Mouse (Mus musculus) embryonic facial prominence, embryonic 14.5 days (tissue): Measurements from ENCODE around the gene Tmem120a. TPM values are rescaled to one million over a fixed set of nuclear protein-coding genes. Genes with fewer than 3 reads are reported as not detected.

Source experiments
- ATAC-seq: fragments of 200-750 bp; cut with Nextera tagmentation; 2 replicates; pipeline ENCODE4 v1.8.0; 2017; ENCODE audit warnings: low read depth, moderate number of reproducible peaks, moderate TSS enrichment
- DNase-seq: peaks from one replicate; pipeline ENCODE4 v3.0.0-alpha.2; 2015; ENCODE audit warnings: low spot score
- H3K27ac ChIP-seq: fragments of 300-500 bp; sonication (generic); replicated peaks from 2 replicates; pipeline ENCODE4 v1.5.1; 2014; ENCODE audit warnings: low read depth, mild to moderate bottlenecking, low read length, moderate library complexity
- H3K27me3 ChIP-seq: fragments of 300-500 bp; sonication (generic); replicated peaks from 2 replicates; pipeline ENCODE4 v1.6.1; 2014; ENCODE audit warnings: low read length; ENCODE audit not compliant: control insufficient read depth, insufficient read depth
- H3K36me3 ChIP-seq: fragments of 300-500 bp; sonication (generic); 2 replicates; pipeline ENCODE4 v1.6.1; 2014; ENCODE audit warnings: low read length, mixed read lengths; ENCODE audit not compliant: control insufficient read depth, insufficient read depth
- H3K4me1 ChIP-seq: fragments of 300-500 bp; sonication (generic); 2 replicates; pipeline ENCODE4 v1.6.1; 2014; ENCODE audit warnings: antibody characterized with exemption, low read length; ENCODE audit not compliant: control insufficient read depth, insufficient read depth
- H3K4me2 ChIP-seq: fragments of 300-500 bp; sonication (generic); 2 replicates; pipeline ENCODE4 v1.6.1; 2014; ENCODE audit warnings: low read depth, mild to moderate bottlenecking, low read length, moderate library complexity, mixed read lengths
- H3K4me3 ChIP-seq: fragments of 300-500 bp; sonication (generic); 2 replicates; pipeline ENCODE4 v1.5.1; 2014; ENCODE audit warnings: low read depth, mild to moderate bottlenecking, low read length
- H3K9ac ChIP-seq: fragments of 300-500 bp; sonication (generic); 2 replicates; pipeline ENCODE4 v1.6.1; 2014; ENCODE audit warnings: low read depth, mild to moderate bottlenecking, low read length, moderate library complexity, mixed read lengths
- H3K9me3 ChIP-seq: fragments of 300-500 bp; sonication (generic); 2 replicates; pipeline ENCODE4 v1.6.1; 2016; ENCODE audit warnings: low read length; ENCODE audit not compliant: control insufficient read depth
- WGBS: fragments of 180-500 bp; shearing (Covaris S2); extraction: QIAGEN DNeasy Blood & Tissue Kit; methylation state at CpG from one replicate; pipeline ENCODE4 v1.1.7; 2014; 5-methylcytosine and 5-hydroxymethylcytosine counted together
- polyA plus RNA-seq: library from polyadenylated mRNA; unstranded; fragments of >200 nt; fragmentation: Nextera tagmentation; extraction: Ambion mirVana; gene quantifications from 2 replicates; pipeline ENCODE4 v1.2.1, GENCODE M21; 2014

Gene Tmem120a
- polyA plus RNA-seq, 1 experiment from 2014 or later: 36.7 TPM

DNA sequence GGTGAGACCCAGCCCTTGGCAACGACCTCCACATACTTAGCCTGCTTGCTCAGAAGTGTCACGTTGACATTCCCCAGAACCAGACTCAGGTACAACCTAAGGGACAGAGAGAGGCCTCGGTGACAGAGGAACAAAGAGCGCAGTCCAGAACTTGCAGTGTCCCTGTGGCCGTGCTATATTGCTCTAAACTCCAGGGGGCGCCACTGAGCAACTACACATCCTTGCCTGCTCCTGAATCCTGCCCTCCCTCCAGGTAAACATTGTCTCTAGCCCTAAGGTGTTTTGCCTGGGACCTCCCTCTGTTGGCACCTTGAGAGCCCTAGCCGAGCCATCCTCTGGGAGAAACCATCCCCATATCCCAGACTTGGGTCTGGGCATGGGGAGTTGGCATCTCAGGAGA lies 7.1 kb downstream of the Tmem120a start:
- no peaks in the 10 kb centered on the region for H3K4me1 ChIP-seq
- no peaks in the 10 kb centered on the region for H3K27me3 ChIP-seq
- no peak overlapping the region for H3K4me3 ChIP-seq
- no peak for DNase-seq
- H3K9me3 ChIP-seq: no peaks in the 10 kb centered on the region
- no peak for ATAC-seq
- H3K27ac ChIP-seq: no peak overlapping the region
- no peak overlapping the region for H3K4me2 ChIP-seq
- no peak overlapping the region for H3K9ac ChIP-seq
- peaks cover 55% of the 10 kb centered on the region for H3K36me3 ChIP-seq
- WGBS: 71% methylated on average over 7 of the region's 7 CpGs

- ATAC-seq: no peak
- H3K27me3 ChIP-seq: no peaks in the 10 kb centered on the region
- H3K27ac ChIP-seq: no peak overlapping the region
- 89% methylated on average over 16 of the region's 16 CpGs for WGBS
- peaks cover 61% of the 10 kb centered on the region for H3K36me3 ChIP-seq
- H3K9ac ChIP-seq: no peak overlapping the region
- DNase-seq: no peak
- no peaks in the 10 kb centered on the region for H3K4me1 ChIP-seq
- no peak overlapping the region for H3K4me3 ChIP-seq
- no peak overlapping the region for H3K4me2 ChIP-seq
- no peaks in the 10 kb centered on the region for H3K9me3 ChIP-seq
Measured at GRCm38 (mm10) chr5:135736544-135736943, 7.7 kb downstream of the Tmem120a start.

DNA sequence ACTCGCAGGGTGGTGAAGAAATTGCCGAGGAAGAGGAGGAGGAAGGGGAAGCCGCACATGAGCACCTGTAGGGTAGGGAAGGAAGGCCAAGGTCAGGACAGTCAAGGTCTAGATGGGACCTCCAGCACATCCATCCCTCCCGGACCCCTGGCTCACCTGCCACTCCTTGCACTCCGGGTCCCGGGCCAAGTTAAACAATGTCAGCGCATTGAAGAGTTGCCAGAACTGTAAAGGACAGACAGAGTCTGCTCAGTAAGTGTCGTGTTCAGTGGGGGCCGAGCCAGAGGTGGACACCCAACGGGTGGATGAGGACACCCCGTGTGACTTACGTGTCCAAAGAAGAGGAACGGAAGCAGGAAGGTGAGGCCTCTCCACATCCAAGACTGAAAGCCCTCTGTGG lies 8.5 kb downstream of the Tmem120a start:
- no peaks in the 10 kb centered on the region for H3K27me3 ChIP-seq
- no peak overlapping the region for H3K4me2 ChIP-seq
- peaks cover 69% of the 10 kb centered on the region for H3K36me3 ChIP-seq
- H3K9ac ChIP-seq: no peak overlapping the region
- WGBS: 88% methylated on average over 13 of the region's 13 CpGs
- H3K4me1 ChIP-seq: no peaks in the 10 kb centered on the region
- no peak overlapping the region for H3K27ac ChIP-seq
- no peak overlapping the region for H3K4me3 ChIP-seq
- no peak for DNase-seq
- no peak for ATAC-seq
- H3K9me3 ChIP-seq: no peaks in the 10 kb centered on the region

- 92% methylated on average over 35 of the region's 42 CpGs for WGBS
- Histone ChIP-seq H3K4me1 (no peaks in the 10 kb centered on the region), H3K9ac (no peak overlapping the region), H3K27me3 (no peaks in the 10 kb centered on the region), H3K4me3 (no peak overlapping the region), H3K36me3 (peaks cover 84% of the 10 kb centered on the region), H3K4me2 (no peak overlapping the region), H3K27ac (no peak overlapping the region), H3K9me3 (no peaks in the 10 kb centered on the region)
- no peak for DNase-seq
- no peak for ATAC-seq
Measured at GRCm38 (mm10) chr5:135734057-135734680, 10.1 kb downstream of the Tmem120a start.

DNA sequence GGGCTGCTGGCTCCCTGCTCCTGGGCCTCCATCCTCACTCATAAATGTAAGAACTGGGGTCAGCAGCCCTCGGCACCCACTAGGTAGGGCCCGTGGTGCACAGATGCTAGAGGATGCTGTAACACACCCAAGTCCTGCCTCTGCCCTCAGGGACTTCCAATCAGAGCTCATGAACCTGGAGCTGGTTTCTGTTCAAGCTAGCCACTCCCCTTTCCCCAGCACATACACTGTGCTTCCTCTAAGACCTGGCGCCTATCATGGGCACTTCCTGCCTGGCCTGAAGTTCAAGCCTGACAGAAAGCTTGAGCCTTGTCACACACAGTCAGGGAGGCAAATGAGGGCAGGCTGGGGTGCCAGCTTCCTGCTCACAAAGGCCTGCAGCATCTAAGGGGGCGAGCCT lies 11.2 kb downstream of the Tmem120a start:
- Histone ChIP-seq H3K4me3 (no peak overlapping the region), H3K27ac (no peak overlapping the region), H3K9me3 (no peaks in the 10 kb centered on the region), H3K9ac (no peak overlapping the region), H3K27me3 (no peaks in the 10 kb centered on the region), H3K4me2 (no peak overlapping the region), H3K36me3 (peaks cover 88% of the 10 kb centered on the region), H3K4me1 (no peaks in the 10 kb centered on the region)
- WGBS: 78% methylated on average over 4 of the region's 4 CpGs
- ATAC-seq (no peak), DNase-seq (no peak)

- no peak overlapping the region for H3K4me3 ChIP-seq
- no peaks in the 10 kb centered on the region for H3K9me3 ChIP-seq
- H3K27ac ChIP-seq: no peak overlapping the region
- peaks cover 75% of the 10 kb centered on the region for H3K36me3 ChIP-seq
- ATAC-seq (no peak), DNase-seq (no peak)
- no peaks in the 10 kb centered on the region; the same call in 1 of the 2 replicates for H3K4me1 ChIP-seq
- H3K9ac ChIP-seq: no peak overlapping the region
- H3K27me3 ChIP-seq: no peaks in the 10 kb centered on the region
- WGBS: 95% methylated on average over 15 of the region's 16 CpGs
- no peak overlapping the region for H3K4me2 ChIP-seq
Measured at GRCm38 (mm10) chr5:135731322-135731721, 12.9 kb downstream of the Tmem120a start.

GRCm38 (mm10) chr5:135730916-135731315 lies 13.3 kb downstream of the Tmem120a start:
- no peak for ATAC-seq
- peaks cover 4% of the 10 kb centered on the region for H3K4me1 ChIP-seq
- no peak overlapping the region for H3K4me2 ChIP-seq
- no peaks in the 10 kb centered on the region for H3K9me3 ChIP-seq
- 93% methylated on average over 9 of the region's 10 CpGs for WGBS
- DNase-seq: no peak
- no peaks in the 10 kb centered on the region for H3K27me3 ChIP-seq
- H3K27ac ChIP-seq: no peak overlapping the region
- H3K4me3 ChIP-seq: no peak overlapping the region
- H3K36me3 ChIP-seq: peaks cover 71% of the 10 kb centered on the region
- no peak overlapping the region for H3K9ac ChIP-seq

DNA sequence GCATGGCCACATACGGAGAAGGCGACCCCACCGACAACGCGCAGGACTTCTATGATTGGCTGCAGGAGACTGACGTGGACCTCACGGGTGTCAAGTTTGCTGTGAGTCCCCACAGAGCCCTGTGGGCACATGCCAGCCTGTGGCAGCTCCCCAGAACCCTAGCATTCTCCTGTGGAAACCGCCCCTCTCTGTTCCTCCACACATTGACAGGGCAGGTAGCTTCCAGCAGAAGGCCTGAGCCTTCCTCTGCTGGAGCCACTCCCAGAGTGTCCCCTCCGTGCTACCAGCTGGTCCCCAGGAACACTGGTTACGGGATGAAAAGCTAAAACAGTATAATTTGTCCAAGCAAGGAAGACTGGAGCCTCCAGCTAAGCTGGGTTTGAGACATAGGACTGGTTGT lies 14.0 kb downstream of the Tmem120a start:
- H3K9ac ChIP-seq: no peak overlapping the region
- H3K36me3 ChIP-seq: peaks cover 64% of the 10 kb centered on the region
- no peak overlapping the region for H3K4me2 ChIP-seq
- H3K9me3 ChIP-seq: no peaks in the 10 kb centered on the region
- H3K27me3 ChIP-seq: no peaks in the 10 kb centered on the region
- no peak for DNase-seq
- H3K27ac ChIP-seq: no peak overlapping the region
- ATAC-seq: no peak
- peaks cover 10% of the 10 kb centered on the region for H3K4me1 ChIP-seq
- no peak overlapping the region for H3K4me3 ChIP-seq
- 90% methylated on average over 10 of the region's 10 CpGs for WGBS

DNA sequence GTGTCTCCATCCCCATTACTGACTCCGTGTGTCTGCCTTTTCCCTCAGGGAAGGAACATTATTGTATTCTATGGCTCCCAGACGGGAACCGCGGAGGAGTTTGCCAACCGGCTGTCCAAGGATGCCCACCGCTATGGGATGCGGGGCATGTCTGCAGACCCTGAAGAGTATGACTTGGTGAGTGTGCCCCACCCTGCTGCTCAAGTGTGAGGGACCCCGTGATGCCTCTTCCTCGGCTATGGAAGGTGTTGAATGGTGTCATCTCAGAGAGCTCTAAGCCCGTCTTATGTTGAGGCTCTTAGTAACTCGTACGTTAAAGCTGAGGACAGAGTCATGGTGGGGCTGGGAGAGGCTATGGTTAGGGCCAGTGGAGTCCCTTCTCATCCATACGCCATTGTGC lies 14.9 kb downstream of the Tmem120a start:
- H3K27me3 ChIP-seq: no peaks in the 10 kb centered on the region
- H3K9ac ChIP-seq: no peak overlapping the region
- H3K4me1 ChIP-seq: peaks cover 20% of the 10 kb centered on the region
- H3K4me3 ChIP-seq: no peak overlapping the region
- peaks cover 55% of the 10 kb centered on the region for H3K36me3 ChIP-seq
- ATAC-seq (no peak), DNase-seq (no peak)
- no peak overlapping the region for H3K4me2 ChIP-seq
- H3K27ac ChIP-seq: no peak overlapping the region
- 88% methylated on average over 13 of the region's 13 CpGs for WGBS
- no peaks in the 10 kb centered on the region for H3K9me3 ChIP-seq
